Mouse (Mus musculus) heart, postnatal 0 days (tissue): ENCODE data around the gene Rab31.

Source experiments
- CTCF ChIP-seq: IDR thresholded peaks from 2 replicates; pipeline ENCODE4 v1.5.1; 2016; ENCODE audit warnings: antibody characterized with exemption, control low read depth, low read depth
- EP300 ChIP-seq: IDR thresholded peaks from 2 replicates; pipeline ENCODE4 v1.6.1; 2016; ENCODE audit warnings: antibody characterized with exemption, low read depth

- TF ChIP-seq CTCF: no peak
- no peak for TF ChIP-seq EP300
These were observed 23.6 kb downstream of the Rab31 start for GRCm38 (mm10) chr17:65748997-65749396.
